Mouse (Mus musculus) intestine, postnatal 0 days (tissue): ENCODE measurements around the gene Asb2. TPM values are rescaled to one million over a fixed set of nuclear protein-coding genes. Genes with fewer than 3 reads are reported as not detected.

Experiments
- ATAC-seq: fragments of 200-750 bp; cut with Nextera tagmentation; 2 replicates; pipeline ENCODE4 v1.8.0; 2017; ENCODE audit warnings: mild to moderate bottlenecking, moderate TSS enrichment, moderate library complexity
- H3K27ac ChIP-seq: fragments of 300-500 bp; sonication (generic); 2 replicates; pipeline ENCODE4 v1.5.1; 2014; ENCODE audit warnings: mild to moderate bottlenecking, low read depth, low read length, moderate library complexity
- H3K27me3 ChIP-seq: fragments of 300-500 bp; sonication (generic); replicated peaks from 2 replicates; pipeline ENCODE4 v1.6.1; 2014; ENCODE audit warnings: low read length, mixed read lengths; ENCODE audit not compliant: control insufficient read depth, insufficient read depth
- H3K36me3 ChIP-seq: fragments of 300-500 bp; sonication (generic); 2 replicates; pipeline ENCODE4 v1.6.1; 2014; ENCODE audit warnings: mild to moderate bottlenecking, moderate library complexity; ENCODE audit not compliant: control insufficient read depth, insufficient read depth
- H3K4me1 ChIP-seq: fragments of 300-500 bp; sonication (generic); replicated peaks from 2 replicates; pipeline ENCODE4 v1.6.1; 2014; ENCODE audit warnings: antibody characterized with exemption, low read length, mixed read lengths; ENCODE audit not compliant: control insufficient read depth, insufficient read depth
- H3K4me2 ChIP-seq: fragments of 300-500 bp; sonication (generic); replicated peaks from 2 replicates; pipeline ENCODE4 v1.6.1; 2014; ENCODE audit warnings: low read depth, mild to moderate bottlenecking, moderate library complexity
- H3K4me3 ChIP-seq: fragments of 300-500 bp; sonication (generic); 2 replicates; pipeline ENCODE4 v1.5.1; 2014; ENCODE audit warnings: low read depth, low read length
- H3K9ac ChIP-seq: fragments of 300-500 bp; sonication (generic); 2 replicates; pipeline ENCODE4 v1.6.1; 2014; ENCODE audit warnings: mild to moderate bottlenecking, low read depth, low read length
- H3K9me3 ChIP-seq: fragments of 300-500 bp; sonication (generic); 2 replicates; pipeline ENCODE4 v1.6.1; 2016; ENCODE audit warnings: mixed run types; ENCODE audit not compliant: control insufficient read depth
- CTCF ChIP-seq: sonication (generic); IDR thresholded peaks from 2 replicates; pipeline ENCODE4 v1.5.1; 2016; ENCODE audit warnings: low read depth, mild to moderate bottlenecking, control low read depth, antibody characterized with exemption, moderate library complexity
- WGBS: fragments of 180-500 bp; shearing (Covaris S2); extraction: QIAGEN DNeasy Blood & Tissue Kit; methylation state at CpG from one replicate; pipeline ENCODE4 v1.1.7; 2014; 5-methylcytosine and 5-hydroxymethylcytosine counted together
- polyA plus RNA-seq: library from polyadenylated mRNA; unstranded; fragments of >200 nt; fragmentation: Nextera tagmentation; extraction: Ambion mirVana; gene quantifications from 2 replicates; pipeline ENCODE4 v1.2.1, GENCODE M21; 2015

Gene Asb2
- polyA plus RNA-seq: 15.1 and 18.5 TPM in 2 replicates

GRCm38 (mm10) chr12:103355746-103356414 is at the start of gene Asb2:
Asb2 (minus strand) TSS chr12:103356001.
- no peak for TF ChIP-seq CTCF
- Histone ChIP-seq H3K4me3 (peak within 1 kb of the TSS; percentile 14; the same call in 1 of the 2 replicates), H3K4me1 (no peaks in the 10 kb centered on the region), H3K27me3 (no peaks in the 10 kb centered on the region), H3K4me2 (peak within 1 kb of the TSS; percentile 27; the same call in 1 of the 2 replicates), H3K9me3 (no peaks in the 10 kb centered on the region), H3K27ac (peak within 1 kb of the TSS; percentile 42; the same call in 1 of the 2 replicates), H3K36me3 (no peaks in the 10 kb centered on the region), H3K9ac (0 out of 2 replicates have a peak within 1 kb of the TSS, but pooled peaks have one; percentile 11)
- 56% methylated on average over 14 of the region's 14 CpGs for WGBS
- ATAC-seq: 0 out of 2 replicates have a peak, but pooled peaks have one; percentile 33

- H3K27me3 ChIP-seq: no peaks in the 10 kb centered on the region
- no peak for ATAC-seq
- H3K9ac ChIP-seq: no peak overlapping the region
- H3K36me3 ChIP-seq: peaks cover 46% of the 10 kb centered on the region
- no peak overlapping the region for H3K4me3 ChIP-seq
- H3K27ac ChIP-seq: no peak overlapping the region
- TF ChIP-seq CTCF: no peak
- no peaks in the 10 kb centered on the region for H3K4me1 ChIP-seq
- no peaks in the 10 kb centered on the region for H3K9me3 ChIP-seq
- H3K4me2 ChIP-seq: no peak overlapping the region
- WGBS: 86% methylated on average over 18 of the region's 18 CpGs
Measured at GRCm38 (mm10) chr12:103404131-103404530, 48.3 kb upstream of the Asb2 start.

DNA sequence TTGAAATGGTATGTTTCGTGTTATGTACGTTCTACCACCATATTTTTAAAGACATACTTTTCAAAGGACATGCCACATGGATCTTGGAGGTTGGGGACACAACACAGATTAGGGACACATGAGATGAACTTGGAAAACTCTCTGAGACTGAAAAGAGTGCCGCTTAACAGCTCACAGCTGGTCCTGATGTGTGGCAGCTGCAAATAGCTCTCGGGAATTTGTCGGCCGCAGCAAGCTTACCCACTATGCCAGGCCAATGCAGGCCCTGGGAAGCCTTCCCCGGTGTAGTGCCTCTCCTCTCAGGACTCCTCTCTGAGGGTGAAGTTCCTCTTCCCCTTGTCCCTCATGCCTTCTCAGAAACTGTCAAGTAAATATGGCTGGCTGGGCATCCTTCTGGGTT is 41.0 kb upstream of the Asb2 start:
- Histone ChIP-seq H3K36me3 (no peaks in the 10 kb centered on the region; the same call in 1 of the 2 replicates), H3K4me3 (no peak overlapping the region), H3K4me2 (no peak overlapping the region), H3K27me3 (no peaks in the 10 kb centered on the region), H3K9me3 (no peaks in the 10 kb centered on the region), H3K27ac (no peak overlapping the region), H3K4me1 (0 out of 2 replicates have a peak, but pooled peaks cover 5% of the 10 kb centered on the region), H3K9ac (no peak overlapping the region)
- TF ChIP-seq CTCF: no peak
- no peak for ATAC-seq
- WGBS: 86% methylated on average over 7 of the region's 7 CpGs

GRCm38 (mm10) chr12:103395486-103396275 is 39.9 kb upstream of the Asb2 start:
- H3K27ac ChIP-seq: no peak overlapping the region
- no peak overlapping the region for H3K9ac ChIP-seq
- H3K4me1 ChIP-seq: 0 out of 2 replicates have a peak, but pooled peaks cover 5% of the 10 kb centered on the region
- ATAC-seq: no peak
- no peak overlapping the region for H3K4me3 ChIP-seq
- H3K27me3 ChIP-seq: no peaks in the 10 kb centered on the region
- no peaks in the 10 kb centered on the region for H3K9me3 ChIP-seq
- no peak for TF ChIP-seq CTCF
- no peaks in the 10 kb centered on the region; the same call in 1 of the 2 replicates for H3K36me3 ChIP-seq
- H3K4me2 ChIP-seq: no peak overlapping the region
- WGBS: 67% methylated on average over 12 of the region's 12 CpGs

DNA sequence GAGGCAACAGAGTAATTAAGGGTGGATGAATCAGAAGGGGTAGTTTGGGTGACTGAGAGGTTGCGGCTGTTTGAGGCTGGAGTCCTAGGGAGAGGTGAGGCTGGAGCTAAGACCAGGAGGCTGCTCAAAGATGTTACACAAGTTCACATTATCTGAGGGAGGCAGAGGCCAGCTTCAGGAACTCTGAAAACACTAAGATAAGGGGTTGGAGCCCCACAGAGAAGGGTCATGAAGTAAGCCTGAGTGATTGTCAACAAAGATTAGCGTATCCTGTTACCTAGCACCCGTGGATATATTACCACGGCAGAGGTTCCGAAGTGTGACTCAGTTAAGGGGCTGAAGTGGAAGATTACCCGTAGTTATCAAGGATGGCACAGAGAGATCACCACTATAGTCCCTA is 37.7 kb upstream of the Asb2 start:
- ATAC-seq: no peak
- TF ChIP-seq CTCF: no peak
- 22% methylated on average over 6 of the region's 6 CpGs for WGBS
- Histone ChIP-seq H3K36me3 (no peaks in the 10 kb centered on the region), H3K9me3 (no peaks in the 10 kb centered on the region), H3K4me3 (no peak overlapping the region), H3K27ac (no peak overlapping the region), H3K27me3 (no peaks in the 10 kb centered on the region), H3K4me2 (no peak overlapping the region), H3K9ac (no peak overlapping the region), H3K4me1 (peaks cover 10% of the 10 kb centered on the region)

DNA sequence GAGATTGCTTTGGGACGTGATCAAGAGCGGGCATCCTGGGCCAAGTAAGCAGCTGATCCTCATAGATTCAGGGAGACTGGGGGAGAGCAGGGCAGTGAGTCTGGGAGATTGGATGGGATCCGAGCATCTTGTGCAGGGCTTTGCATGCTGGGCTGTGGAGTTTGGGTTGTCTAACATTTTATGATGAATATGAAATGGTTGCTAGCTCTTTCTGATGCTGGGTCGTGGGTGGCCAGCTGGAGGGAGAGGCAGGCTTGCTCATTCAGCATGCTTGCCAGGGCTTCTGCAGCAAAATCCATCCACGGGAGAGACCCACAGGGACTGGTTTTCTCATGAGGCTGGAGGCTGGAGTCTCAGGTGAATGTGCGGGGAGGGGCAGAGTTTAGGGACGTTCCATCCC is 35.3 kb upstream of the Asb2 start:
- H3K4me2 ChIP-seq: no peak overlapping the region
- H3K36me3 ChIP-seq: no peaks in the 10 kb centered on the region
- no peak for ATAC-seq
- no peak overlapping the region for H3K4me3 ChIP-seq
- H3K27ac ChIP-seq: no peak overlapping the region
- no peaks in the 10 kb centered on the region for H3K9me3 ChIP-seq
- H3K4me1 ChIP-seq: peaks cover 10% of the 10 kb centered on the region
- TF ChIP-seq CTCF: no peak
- H3K27me3 ChIP-seq: no peaks in the 10 kb centered on the region
- no peak overlapping the region for H3K9ac ChIP-seq
- 76% methylated on average over 7 of the region's 7 CpGs for WGBS
